Mouse (Mus musculus): ENCODE results near the gene Dppa2. TPM values are rescaled to one million over a fixed set of nuclear protein-coding genes. Genes with fewer than 3 reads are reported as not detected.

The Dppa2 gene
- total RNA-seq (2014; rRNA removed) (not detected in 2 replicates), polyA plus RNA-seq (2015; fragmentation: Nextera tagmentation; extraction: Ambion mirVana) (not detected in 2 replicates)

DNA sequence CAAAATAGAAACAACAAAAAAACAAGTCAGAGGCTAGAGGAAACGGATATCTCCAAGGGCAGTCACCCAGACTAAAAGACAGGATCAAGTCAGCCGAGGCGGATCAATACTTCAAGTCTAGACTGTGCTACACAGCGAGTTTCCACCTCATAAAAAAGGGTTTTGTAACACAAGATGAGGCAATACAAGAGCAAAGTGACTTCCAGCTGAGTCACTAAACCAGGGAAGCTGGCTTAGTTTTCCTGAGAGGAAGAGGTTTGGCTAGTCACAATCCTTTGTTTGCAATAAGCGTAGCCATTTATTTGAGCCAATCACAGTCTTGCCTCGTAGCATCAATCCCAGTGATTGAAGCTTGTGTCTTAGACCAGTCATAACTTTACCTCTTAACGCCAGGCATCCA, at the start of gene Dppa2:
Gene Dppa2 (plus strand): TSS at position 400 of the 400 bp plus-strand sequence.
- DNase-seq (no peak), ATAC-seq (no peak)
- no peaks in the 10 kb centered on the region for H3K9me3 ChIP-seq (ENCODE audit: low read length)
- 89% methylated on average over 7 of the region's 7 CpGs for WGBS
- H3K36me3 ChIP-seq (ENCODE audit: insufficient read depth), result no peaks in the 10 kb centered on the region
- no peaks in the 10 kb centered on the region for H3K27me3 ChIP-seq (ENCODE audit: insufficient read depth, low read length)
- H3K4me2 ChIP-seq (ENCODE audit: low read depth), result no peak within 1 kb of the TSS
- no peak within 1 kb of the TSS for H3K27ac ChIP-seq (ENCODE audit: low read depth, low read length)
- TF ChIP-seq CTCF (IDR thresholded peaks at IDR 0.05; ENCODE audit: low read depth), result no peak
- H3K9ac ChIP-seq, result no peak within 1 kb of the TSS
- no peaks in the 10 kb centered on the region for H3K4me1 ChIP-seq (ENCODE audit: insufficient read depth)
- H3K4me3 ChIP-seq (ENCODE audit: low read depth, low read length), result no peak within 1 kb of the TSS

- H3K9me3 ChIP-seq (ENCODE audit: low read length), result no peaks in the 10 kb centered on the region
- no peak overlapping the region for H3K9ac ChIP-seq
- TF ChIP-seq CTCF (IDR thresholded peaks at IDR 0.05; ENCODE audit: low read depth), result no peak
- ATAC-seq (no peak), DNase-seq (no peak)
- 96% methylated on average over 5 of the region's 5 CpGs for WGBS
- H3K4me3 ChIP-seq (ENCODE audit: low read depth, low read length), result no peak overlapping the region
- no peak overlapping the region for H3K4me2 ChIP-seq (ENCODE audit: low read depth)
- no peaks in the 10 kb centered on the region for H3K36me3 ChIP-seq (ENCODE audit: insufficient read depth)
- no peak overlapping the region for H3K27ac ChIP-seq (ENCODE audit: low read depth, low read length)
- H3K27me3 ChIP-seq (ENCODE audit: insufficient read depth, low read length), result no peaks in the 10 kb centered on the region
- H3K4me1 ChIP-seq (ENCODE audit: insufficient read depth), result no peaks in the 10 kb centered on the region
Measured at GRCm38 (mm10) chr16:48254584-48254983, 49.1 kb upstream of the Dppa2 start.

DNA sequence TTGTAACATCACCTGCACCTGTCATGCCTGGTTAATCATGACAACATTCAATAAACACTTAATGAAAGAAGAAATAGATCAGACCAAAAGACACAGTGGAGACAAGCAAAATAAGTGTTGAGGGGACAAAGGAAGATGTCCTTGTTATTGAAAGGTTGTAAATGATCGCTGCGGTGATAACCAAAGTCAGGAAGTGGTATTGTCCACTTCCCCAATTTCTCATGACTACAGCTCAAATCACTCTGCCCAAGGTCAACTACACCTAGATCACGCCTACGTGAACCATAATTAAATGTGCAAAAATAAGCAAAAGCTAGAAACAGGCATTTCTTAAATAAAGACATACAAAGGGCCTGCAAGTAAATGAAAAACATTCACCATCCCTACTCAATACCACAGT, 44.2 kb upstream of the Dppa2 start:
- no peak overlapping the region for H3K9ac ChIP-seq
- no peaks in the 10 kb centered on the region for H3K36me3 ChIP-seq (ENCODE audit: insufficient read depth)
- no peak overlapping the region for H3K4me3 ChIP-seq (ENCODE audit: low read depth, low read length)
- no peaks in the 10 kb centered on the region for H3K4me1 ChIP-seq (ENCODE audit: insufficient read depth)
- no peaks in the 10 kb centered on the region for H3K27me3 ChIP-seq (ENCODE audit: insufficient read depth, low read length)
- ATAC-seq (no peak), DNase-seq (no peak)
- H3K9me3 ChIP-seq (ENCODE audit: low read length), result no peaks in the 10 kb centered on the region
- no peak overlapping the region for H3K4me2 ChIP-seq (ENCODE audit: low read depth)
- no peak for TF ChIP-seq CTCF (IDR thresholded peaks at IDR 0.05; ENCODE audit: low read depth)
- no peak overlapping the region for H3K27ac ChIP-seq (ENCODE audit: low read depth, low read length)
- WGBS, result 95% methylated on average over 4 of the region's 4 CpGs

- DNase-seq (no peak), ATAC-seq (no peak)
- Histone ChIP-seq H3K27ac (ENCODE audit: low read depth, low read length) (no peak overlapping the region), H3K36me3 (ENCODE audit: insufficient read depth) (no peaks in the 10 kb centered on the region), H3K4me2 (ENCODE audit: low read depth) (no peak overlapping the region), H3K27me3 (ENCODE audit: insufficient read depth, low read length) (no peaks in the 10 kb centered on the region), H3K4me3 (ENCODE audit: low read depth, low read length) (no peak overlapping the region), H3K4me1 (ENCODE audit: insufficient read depth) (no peaks in the 10 kb centered on the region), H3K9ac (no peak overlapping the region), H3K9me3 (ENCODE audit: low read length) (no peaks in the 10 kb centered on the region)
- no peak for TF ChIP-seq CTCF (IDR thresholded peaks at IDR 0.05; ENCODE audit: low read depth)
- WGBS, result 71% methylated on average over 1 of the region's 1 CpGs
Measured at GRCm38 (mm10) chr16:48262901-48263300, 40.8 kb upstream of the Dppa2 start.

DNA sequence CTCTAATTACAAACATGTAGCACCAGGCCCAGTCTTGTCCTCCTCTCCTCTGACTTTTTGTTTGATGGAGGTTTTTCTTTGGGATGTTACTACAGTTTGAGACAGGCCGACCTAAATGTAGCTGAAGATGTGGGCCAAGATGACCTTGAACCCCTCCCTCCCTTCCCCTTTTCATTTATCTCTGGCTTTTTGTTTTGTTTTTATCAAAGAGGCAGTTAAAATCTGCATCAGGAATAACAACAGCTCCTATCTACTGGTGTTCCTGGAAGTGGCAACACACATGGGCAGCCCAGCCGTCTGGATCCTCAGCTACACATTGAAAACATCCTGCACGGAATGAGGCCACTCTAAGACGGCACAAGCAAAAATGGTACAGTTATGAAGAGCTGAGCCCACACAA, 37.9 kb upstream of the Dppa2 start:
- 83% methylated on average over 4 of the region's 4 CpGs for WGBS
- TF ChIP-seq CTCF (IDR thresholded peaks at IDR 0.05; ENCODE audit: low read depth), result no peak
- Histone ChIP-seq H3K4me3 (ENCODE audit: low read depth, low read length) (no peak overlapping the region), H3K36me3 (ENCODE audit: insufficient read depth) (no peaks in the 10 kb centered on the region), H3K4me2 (ENCODE audit: low read depth) (no peak overlapping the region), H3K4me1 (ENCODE audit: insufficient read depth) (no peaks in the 10 kb centered on the region), H3K27me3 (ENCODE audit: insufficient read depth, low read length) (no peaks in the 10 kb centered on the region), H3K27ac (ENCODE audit: low read depth, low read length) (no peak overlapping the region), H3K9ac (no peak overlapping the region), H3K9me3 (ENCODE audit: low read length) (no peaks in the 10 kb centered on the region)
- ATAC-seq (no peak), DNase-seq (no peak)

DNA sequence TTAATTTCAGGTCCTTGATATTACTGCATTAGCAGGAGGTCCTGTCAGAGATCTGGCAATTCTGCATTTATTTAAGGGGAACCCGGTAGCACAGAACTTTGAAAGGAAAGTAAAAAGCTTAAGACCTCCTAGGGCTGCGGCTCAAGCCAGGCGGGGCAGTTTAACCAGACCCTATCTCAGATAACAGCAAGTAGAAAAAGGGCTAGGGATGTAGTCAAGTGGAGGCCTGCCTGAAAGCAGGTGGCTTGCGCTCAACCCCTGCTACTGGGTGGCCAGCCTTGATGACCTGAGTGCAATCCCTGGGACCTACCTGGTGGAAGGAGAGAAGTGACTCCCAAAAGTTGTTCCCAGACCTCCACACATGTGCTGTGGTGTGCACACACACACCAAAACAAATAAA, 26.8 kb upstream of the Dppa2 start:
- ATAC-seq, result no peak
- Histone ChIP-seq H3K9ac (no peak overlapping the region), H3K9me3 (ENCODE audit: low read length) (no peaks in the 10 kb centered on the region), H3K27ac (ENCODE audit: low read depth, low read length) (no peak overlapping the region), H3K4me3 (ENCODE audit: low read depth, low read length) (no peak overlapping the region), H3K4me1 (ENCODE audit: insufficient read depth) (no peaks in the 10 kb centered on the region), H3K27me3 (ENCODE audit: insufficient read depth, low read length) (no peaks in the 10 kb centered on the region), H3K4me2 (ENCODE audit: low read depth) (no peak overlapping the region), H3K36me3 (ENCODE audit: insufficient read depth) (no peaks in the 10 kb centered on the region)
- DNase-seq, result no peak
- 76% methylated on average over 4 of the region's 4 CpGs for WGBS
- no peak for TF ChIP-seq CTCF (IDR thresholded peaks at IDR 0.05; ENCODE audit: low read depth)

- WGBS, result 93% methylated on average over 4 of the region's 4 CpGs
- Histone ChIP-seq H3K36me3 (ENCODE audit: insufficient read depth) (no peaks in the 10 kb centered on the region), H3K9me3 (ENCODE audit: low read length) (no peaks in the 10 kb centered on the region), H3K4me3 (ENCODE audit: low read depth, low read length) (no peak overlapping the region), H3K27me3 (ENCODE audit: insufficient read depth, low read length) (no peaks in the 10 kb centered on the region), H3K27ac (ENCODE audit: low read depth, low read length) (no peak overlapping the region), H3K9ac (no peak overlapping the region), H3K4me1 (ENCODE audit: insufficient read depth) (no peaks in the 10 kb centered on the region), H3K4me2 (ENCODE audit: low read depth) (no peak overlapping the region)
- TF ChIP-seq CTCF (IDR thresholded peaks at IDR 0.05; ENCODE audit: low read depth), result no peak
- ATAC-seq (no peak), DNase-seq (no peak)
Measured at GRCm38 (mm10) chr16:48280883-48281282, 22.8 kb upstream of the Dppa2 start.

DNA sequence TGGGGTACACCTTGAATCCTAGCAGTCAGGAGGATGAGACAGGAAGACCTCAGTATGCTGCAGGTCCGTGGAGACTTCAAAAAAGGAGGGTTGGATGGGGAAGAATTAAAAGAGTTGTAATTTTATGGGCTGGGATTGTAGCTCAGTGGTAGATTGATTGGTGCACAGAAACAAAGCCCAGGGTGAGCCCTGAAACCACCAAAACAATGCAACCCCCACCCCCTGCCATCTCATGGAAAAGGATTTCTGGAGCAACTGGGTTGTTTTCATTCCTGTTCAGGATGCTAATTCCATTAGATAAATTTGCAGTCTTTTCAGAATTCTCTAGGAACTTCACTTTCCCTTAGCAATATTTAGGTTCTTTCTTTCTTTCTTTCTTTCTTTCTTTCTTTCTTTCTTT, 20.9 kb upstream of the Dppa2 start:
- H3K9ac ChIP-seq, result no peak overlapping the region
- no peaks in the 10 kb centered on the region for H3K4me1 ChIP-seq (ENCODE audit: insufficient read depth)
- no peaks in the 10 kb centered on the region for H3K36me3 ChIP-seq (ENCODE audit: insufficient read depth)
- ATAC-seq, result no peak
- TF ChIP-seq CTCF (IDR thresholded peaks at IDR 0.05; ENCODE audit: low read depth), result no peak
- H3K9me3 ChIP-seq (ENCODE audit: low read length), result no peaks in the 10 kb centered on the region
- H3K27me3 ChIP-seq (ENCODE audit: insufficient read depth, low read length), result no peaks in the 10 kb centered on the region
- H3K4me2 ChIP-seq (ENCODE audit: low read depth), result no peak overlapping the region
- H3K4me3 ChIP-seq (ENCODE audit: low read depth, low read length), result no peak overlapping the region
- no peak overlapping the region for H3K27ac ChIP-seq (ENCODE audit: low read depth, low read length)
- no peak for DNase-seq
- 60% methylated on average over 1 of the region's 1 CpGs for WGBS
